Mouse (Mus musculus) heart, embryonic 13.5 days (tissue): ENCODE data around the gene Rimbp2. TPM values are rescaled to one million over a fixed set of nuclear protein-coding genes. Genes with fewer than 3 reads are reported as not detected.

Experiments used
- ATAC-seq: fragments of 200-750 bp; cut with Nextera tagmentation; 2 replicates; pipeline ENCODE4 v1.8.0; 2017; ENCODE audit warnings: moderate TSS enrichment; ENCODE audit not compliant: insufficient number of reproducible peaks, low FRiP score, low TSS enrichment; ENCODE audit errors: extremely low read depth
- H3K27ac ChIP-seq: fragments of 300-500 bp; sonication (generic); replicated peaks from 2 replicates; pipeline ENCODE4 v1.5.1; 2015; ENCODE audit warnings: moderate library complexity, mild to moderate bottlenecking, inconsistent platforms
- H3K27me3 ChIP-seq: fragments of 300-500 bp; sonication (generic); replicated peaks from 2 replicates; pipeline ENCODE4 v1.6.1; 2015; ENCODE audit warnings: mild to moderate bottlenecking, inconsistent platforms
- H3K36me3 ChIP-seq: fragments of 300-500 bp; sonication (generic); 2 replicates; pipeline ENCODE4 v1.6.1; 2015; ENCODE audit warnings: mild to moderate bottlenecking, inconsistent platforms
- H3K4me1 ChIP-seq: fragments of 300-500 bp; sonication (generic); 2 replicates; pipeline ENCODE4 v1.6.1; 2015; ENCODE audit warnings: inconsistent platforms
- H3K4me2 ChIP-seq: fragments of 300-500 bp; sonication (generic); 2 replicates; pipeline ENCODE4 v1.6.1; 2015; ENCODE audit warnings: inconsistent platforms, mild to moderate bottlenecking, moderate library complexity
- H3K4me3 ChIP-seq: fragments of 300-500 bp; sonication (generic); 2 replicates; pipeline ENCODE4 v1.5.1; 2015; ENCODE audit warnings: moderate library complexity, mild to moderate bottlenecking, inconsistent platforms
- H3K9ac ChIP-seq: fragments of 300-500 bp; sonication (generic); 2 replicates; pipeline ENCODE4 v1.6.1; 2015; ENCODE audit warnings: inconsistent platforms, mild to moderate bottlenecking, moderate library complexity
- H3K9me3 ChIP-seq: fragments of 300-500 bp; sonication (generic); 2 replicates; pipeline ENCODE4 v1.6.1; 2016; ENCODE audit warnings: inconsistent platforms
- WGBS: fragments of 180-500 bp; shearing (Covaris S2); methylation state at CpG from one replicate; pipeline ENCODE4 v1.1.7; 2015; ENCODE audit warnings: mixed read lengths; 5-methylcytosine and 5-hydroxymethylcytosine counted together
- polyA plus RNA-seq: library from polyadenylated mRNA; unstranded; fragments of >200 nt; fragmentation: Nextera tagmentation; extraction: Ambion mirVana; gene quantifications from 2 replicates; pipeline ENCODE4 v1.2.1, GENCODE M21; 2015

Gene Rimbp2
- polyA plus RNA-seq, 1 experiment from 2014 or later, result 0.15 TPM

GRCm38 (mm10) chr5:128809406-128809805, 143.9 kb downstream of the Rimbp2 start:
- ATAC-seq, result no peak
- Histone ChIP-seq H3K4me3 (no peak overlapping the region), H3K27me3 (peaks cover 11% of the 10 kb centered on the region; the same call in 1 of the 2 replicates), H3K9me3 (no peaks in the 10 kb centered on the region), H3K27ac (no peak overlapping the region), H3K36me3 (no peaks in the 10 kb centered on the region), H3K4me2 (no peak overlapping the region), H3K9ac (no peak overlapping the region), H3K4me1 (peaks cover 10% of the 10 kb centered on the region)
- 46% methylated on average over 5 of the region's 5 CpGs for WGBS

- no peak for ATAC-seq
- 56% methylated on average over 9 of the region's 9 CpGs for WGBS
- Histone ChIP-seq H3K27ac (no peak overlapping the region), H3K4me3 (no peak overlapping the region), H3K4me2 (no peak overlapping the region), H3K4me1 (peaks cover 10% of the 10 kb centered on the region), H3K9me3 (no peaks in the 10 kb centered on the region), H3K36me3 (no peaks in the 10 kb centered on the region), H3K9ac (no peak overlapping the region), H3K27me3 (peaks cover 6% of the 10 kb centered on the region; the same call in 1 of the 2 replicates)
Measured at GRCm38 (mm10) chr5:128808547-128809182, 144.6 kb downstream of the Rimbp2 start.

- H3K27ac ChIP-seq, result no peak overlapping the region
- 71% methylated on average over 9 of the region's 9 CpGs for WGBS
- H3K4me3 ChIP-seq, result no peak overlapping the region
Measured at GRCm38 (mm10) chr5:128807408-128807807, 145.9 kb downstream of the Rimbp2 start.

GRCm38 (mm10) chr5:128806296-128806998, 146.8 kb downstream of the Rimbp2 start:
- H3K9me3 ChIP-seq, result 0 out of 2 replicates have a peak, but pooled peaks cover 2% of the 10 kb centered on the region

More at GRCm38 (mm10) chr5:128807408-128807807, 145.9 kb downstream of the Rimbp2 start:
- H3K4me2 ChIP-seq, result no peak overlapping the region
- H3K4me1 ChIP-seq, result peaks cover 10% of the 10 kb centered on the region
- H3K9ac ChIP-seq, result no peak overlapping the region
- H3K27me3 ChIP-seq, result no peaks in the 10 kb centered on the region; the same call in 1 of the 2 replicates
- H3K9me3 ChIP-seq, result no peaks in the 10 kb centered on the region
- no peak for ATAC-seq
- H3K36me3 ChIP-seq, result no peaks in the 10 kb centered on the region

GRCm38 (mm10) chr5:128805092-128805491, 148.2 kb downstream of the Rimbp2 start:
- Histone ChIP-seq H3K4me2 (no peak overlapping the region), H3K9me3 (0 out of 2 replicates have a peak, but pooled peaks cover 3% of the 10 kb centered on the region), H3K9ac (no peak overlapping the region), H3K27me3 (no peaks in the 10 kb centered on the region), H3K4me1 (peaks cover 7% of the 10 kb centered on the region), H3K27ac (no peak overlapping the region), H3K4me3 (no peak overlapping the region), H3K36me3 (no peaks in the 10 kb centered on the region)
- 74% methylated on average over 2 of the region's 2 CpGs for WGBS
- no peak for ATAC-seq

More at GRCm38 (mm10) chr5:128806296-128806998, 146.8 kb downstream of the Rimbp2 start:
- no peaks in the 10 kb centered on the region; the same call in 1 of the 2 replicates for H3K27me3 ChIP-seq
- H3K9ac ChIP-seq, result no peak overlapping the region
- WGBS, result 85% methylated on average over 13 of the region's 13 CpGs
- H3K4me3 ChIP-seq, result no peak overlapping the region
- ATAC-seq, result no peak
- H3K4me1 ChIP-seq, result peaks cover 10% of the 10 kb centered on the region
- no peak overlapping the region for H3K4me2 ChIP-seq
- H3K36me3 ChIP-seq, result no peaks in the 10 kb centered on the region
- H3K27ac ChIP-seq, result no peak overlapping the region

- WGBS, result 77% methylated on average over 5 of the region's 5 CpGs
- no peak overlapping the region for H3K4me2 ChIP-seq
Measured at GRCm38 (mm10) chr5:128800592-128800991, 152.7 kb downstream of the Rimbp2 start.

GRCm38 (mm10) chr5:128781621-128782020, 171.7 kb downstream of the Rimbp2 start:
- Histone ChIP-seq H3K4me1 (no peaks in the 10 kb centered on the region), H3K4me2 (no peak overlapping the region), H3K9me3 (no peaks in the 10 kb centered on the region), H3K27me3 (no peaks in the 10 kb centered on the region), H3K27ac (no peak overlapping the region), H3K4me3 (no peak overlapping the region), H3K9ac (no peak overlapping the region), H3K36me3 (no peaks in the 10 kb centered on the region)
- 73% methylated on average over 22 of the region's 22 CpGs for WGBS
- no peak for ATAC-seq

More at GRCm38 (mm10) chr5:128800592-128800991, 152.7 kb downstream of the Rimbp2 start:
- Histone ChIP-seq H3K27ac (no peak overlapping the region), H3K27me3 (no peaks in the 10 kb centered on the region), H3K9me3 (peaks cover 3% of the 10 kb centered on the region; the same call in 1 of the 2 replicates), H3K9ac (no peak overlapping the region), H3K4me1 (no peaks in the 10 kb centered on the region), H3K4me3 (no peak overlapping the region), H3K36me3 (no peaks in the 10 kb centered on the region)
- ATAC-seq, result no peak

GRCm38 (mm10) chr5:128776386-128776785, 176.9 kb downstream of the Rimbp2 start:
- ATAC-seq, result no peak
- H3K4me2 ChIP-seq, result no peak overlapping the region
- H3K36me3 ChIP-seq, result no peaks in the 10 kb centered on the region
- H3K4me1 ChIP-seq, result no peaks in the 10 kb centered on the region
- H3K9me3 ChIP-seq, result peaks cover 6% of the 10 kb centered on the region; the same call in 1 of the 2 replicates
- WGBS, result 61% methylated on average over 2 of the region's 2 CpGs
- no peaks in the 10 kb centered on the region for H3K27me3 ChIP-seq
- no peak overlapping the region for H3K4me3 ChIP-seq
- no peak overlapping the region for H3K27ac ChIP-seq
- no peak overlapping the region for H3K9ac ChIP-seq

- ATAC-seq, result no peak
Measured at GRCm38 (mm10) chr5:128769026-128769631, 184.2 kb downstream of the Rimbp2 start.

GRCm38 (mm10) chr5:128761118-128761517, 192.2 kb downstream of the Rimbp2 start:
- H3K27me3 ChIP-seq, result no peaks in the 10 kb centered on the region
- 30% methylated on average over 8 of the region's 8 CpGs for WGBS
- H3K9me3 ChIP-seq, result no peaks in the 10 kb centered on the region
- H3K4me1 ChIP-seq, result no peaks in the 10 kb centered on the region
- H3K9ac ChIP-seq, result no peak overlapping the region
- H3K36me3 ChIP-seq, result no peaks in the 10 kb centered on the region
- no peak overlapping the region for H3K4me2 ChIP-seq
- H3K27ac ChIP-seq, result no peak overlapping the region
- no peak overlapping the region for H3K4me3 ChIP-seq
- ATAC-seq, result no peak

More at GRCm38 (mm10) chr5:128769026-128769631, 184.2 kb downstream of the Rimbp2 start:
- H3K27ac ChIP-seq, result no peak overlapping the region
- H3K36me3 ChIP-seq, result no peaks in the 10 kb centered on the region
- peaks cover 2% of the 10 kb centered on the region; the same call in 1 of the 2 replicates for H3K9me3 ChIP-seq
- 22% methylated on average over 10 of the region's 10 CpGs for WGBS
- H3K4me3 ChIP-seq, result no peak overlapping the region
- no peak overlapping the region for H3K9ac ChIP-seq
- no peaks in the 10 kb centered on the region for H3K27me3 ChIP-seq
- H3K4me2 ChIP-seq, result peak overlapping the region; percentile 42
- peaks cover 4% of the 10 kb centered on the region; the same call in 1 of the 2 replicates for H3K4me1 ChIP-seq

GRCm38 (mm10) chr5:128746261-128746660, 207.0 kb downstream of the Rimbp2 start:
- Histone ChIP-seq H3K36me3 (no peaks in the 10 kb centered on the region), H3K4me3 (no peak overlapping the region), H3K27me3 (peaks cover 19% of the 10 kb centered on the region), H3K27ac (no peak overlapping the region), H3K9ac (no peak overlapping the region), H3K4me2 (no peak overlapping the region), H3K4me1 (no peaks in the 10 kb centered on the region), H3K9me3 (no peaks in the 10 kb centered on the region)
- 69% methylated on average over 8 of the region's 8 CpGs for WGBS
- ATAC-seq, result no peak
